Mouse (Mus musculus) adrenal gland, postnatal 25 days (tissue): ENCODE results near the gene Midn. TPM values are rescaled to one million over a fixed set of nuclear protein-coding genes. Genes with fewer than 3 reads are reported as not detected.

Source experiments
- DNase-seq: peaks from one replicate; pipeline ENCODE4 v3.0.0; 2021; ENCODE audit warnings: mixed read lengths
- total RNA-seq: library from RNA; stranded (reverse); gene quantifications from 2 replicates; pipeline ENCODE4 v1.2.3, GENCODE M21; 2021

Gene Midn
- total RNA-seq, 1 experiment from 2014 or later, result 97.4 TPM

DNA sequence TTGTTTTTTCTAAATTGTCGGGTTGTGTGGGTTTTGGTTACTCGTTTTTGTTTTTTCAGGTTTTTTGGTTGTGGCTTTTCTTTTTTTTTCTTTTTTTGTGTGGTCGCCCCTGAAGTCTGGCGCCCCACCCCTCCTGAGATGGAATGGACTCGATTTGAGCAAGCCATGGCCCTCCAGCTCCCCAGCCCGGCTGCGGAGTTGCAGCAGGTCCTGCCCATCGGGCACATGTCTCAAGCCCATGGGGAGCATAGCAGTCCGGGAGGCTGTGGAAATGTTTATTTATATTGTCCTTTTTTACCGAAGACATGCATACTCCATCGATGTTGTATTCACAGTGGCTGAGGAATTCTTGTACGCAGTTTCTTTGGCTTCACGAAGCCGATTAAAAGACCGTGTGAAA is 23.2 kb downstream of the Midn start:
- DNase-seq, result no peak

DNA sequence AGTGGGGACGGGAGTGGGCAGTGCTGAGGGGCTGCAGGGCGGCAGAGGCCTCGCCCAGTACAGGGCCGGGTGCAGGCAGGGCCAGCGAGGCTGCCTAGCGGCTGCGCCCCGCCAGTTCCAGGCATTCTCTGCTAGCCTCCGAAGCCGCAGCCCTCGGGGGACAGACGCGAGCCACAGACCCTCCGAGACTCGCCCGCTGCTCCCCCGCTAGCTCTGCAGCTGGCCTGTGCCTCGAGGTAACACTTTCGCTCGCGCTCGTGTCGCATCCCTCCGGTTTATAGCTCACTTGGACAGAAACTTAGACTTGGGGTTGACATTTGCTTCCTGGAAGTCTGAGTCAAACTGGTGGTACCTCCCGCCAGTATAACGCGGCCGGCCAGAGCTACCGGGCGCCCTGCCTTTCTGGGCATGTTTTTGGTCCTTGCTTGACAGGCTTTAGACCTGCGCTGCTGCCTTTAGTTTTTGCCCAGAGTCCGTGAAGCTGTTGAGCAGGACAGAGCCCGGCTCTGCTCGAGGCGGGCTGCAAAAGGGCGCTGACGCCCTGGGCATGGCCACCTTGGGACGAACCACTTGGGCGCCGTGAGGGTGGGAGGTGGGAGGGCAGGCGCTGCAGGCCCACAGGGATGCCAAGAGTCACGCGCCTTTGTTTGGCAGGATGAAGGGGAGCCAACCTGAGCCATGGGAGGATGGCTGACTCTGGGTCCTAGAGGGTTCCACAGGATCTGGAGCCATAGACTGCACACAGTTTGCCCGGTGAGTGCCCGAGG is 23.9 kb downstream of the Midn start:
- DNase-seq, result no peak

DNA sequence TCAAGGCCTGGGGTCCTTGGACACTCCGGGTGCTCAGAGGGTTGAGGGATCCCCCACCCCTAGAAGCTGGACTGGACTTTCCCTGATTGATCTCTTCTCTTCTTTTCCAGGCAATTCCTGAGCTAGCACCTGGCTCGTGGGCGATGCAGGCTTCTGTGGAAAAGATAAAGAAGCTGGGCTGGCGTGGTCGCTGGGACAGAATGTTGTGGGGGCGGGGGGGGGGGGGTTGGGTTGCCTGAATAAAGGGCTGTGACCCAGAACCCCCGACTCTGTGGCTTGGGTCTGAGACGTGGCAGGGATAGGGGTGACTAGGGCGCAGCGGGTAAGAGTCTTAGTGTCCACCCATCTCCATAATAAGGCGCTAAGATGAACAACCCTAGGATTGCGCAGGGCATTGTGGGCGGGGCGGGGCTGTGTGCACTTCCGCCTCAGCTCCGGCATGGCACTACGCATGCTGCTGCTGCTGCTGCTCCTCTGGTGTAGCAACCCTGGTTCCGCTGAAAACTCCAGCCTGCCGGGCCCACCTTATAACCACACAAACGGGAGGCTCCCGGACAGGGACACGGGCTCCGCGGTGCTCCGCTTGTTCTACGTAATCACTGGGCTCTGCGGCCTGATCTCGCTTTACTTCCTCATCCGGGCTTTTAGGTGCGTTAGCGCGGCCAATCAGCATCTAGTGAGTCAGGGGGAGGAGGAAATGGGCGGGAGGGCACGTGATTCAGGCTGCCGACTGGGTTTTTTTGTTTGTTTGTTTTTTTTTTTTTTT is 24.6 kb downstream of the Midn start, which contains the start of gene 1600002K03Rik:
Gene 1600002K03Rik (plus strand): TSS at position 418 of the 766 bp plus-strand sequence.
- DNase-seq, result peak; percentile 85

- no peak for DNase-seq
These were observed 25.3 kb downstream of the Midn start for GRCm38 (mm10) chr10:80173358-80173757.

GRCm38 (mm10) chr10:80173955-80174640 is 26.0 kb downstream of the Midn start:
- no peak for DNase-seq

- no peak for DNase-seq
These were observed 26.6 kb downstream of the Midn start for GRCm38 (mm10) chr10:80174705-80175104.

- no peak for DNase-seq
These were observed 27.6 kb downstream of the Midn start for GRCm38 (mm10) chr10:80175536-80176269.

DNA sequence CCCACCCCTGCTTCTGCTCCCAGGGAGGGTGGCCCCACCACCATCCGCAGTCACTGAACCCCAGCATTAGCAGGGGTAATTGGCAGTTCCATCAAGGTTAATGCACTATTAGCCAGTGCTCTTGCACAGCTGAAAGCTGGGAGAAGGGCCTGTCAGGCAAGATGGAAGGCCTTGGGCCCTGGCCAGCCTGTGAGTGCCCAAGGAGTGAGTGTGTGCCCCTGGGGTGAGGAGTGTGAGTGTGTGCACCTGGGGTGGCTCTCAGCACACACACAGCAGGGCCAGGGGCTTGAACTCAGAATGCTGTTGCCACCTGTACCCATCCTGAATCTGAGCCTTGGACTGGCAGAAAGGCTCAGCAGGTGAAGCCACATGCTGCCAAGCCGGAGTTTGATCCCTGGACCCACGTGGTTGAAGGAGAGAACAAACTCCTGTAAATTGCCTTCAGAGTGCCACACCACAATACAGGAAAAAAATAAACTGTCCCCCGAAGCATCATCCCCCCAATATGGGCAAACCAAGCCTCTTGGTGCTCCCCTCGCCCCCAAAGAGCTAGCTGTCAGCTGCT is 28.3 kb downstream of the Midn start:
- DNase-seq, result no peak

- DNase-seq, result peak; percentile 83
These were observed 29.6 kb downstream of the Midn start for GRCm38 (mm10) chr10:80177441-80178279.

DNA sequence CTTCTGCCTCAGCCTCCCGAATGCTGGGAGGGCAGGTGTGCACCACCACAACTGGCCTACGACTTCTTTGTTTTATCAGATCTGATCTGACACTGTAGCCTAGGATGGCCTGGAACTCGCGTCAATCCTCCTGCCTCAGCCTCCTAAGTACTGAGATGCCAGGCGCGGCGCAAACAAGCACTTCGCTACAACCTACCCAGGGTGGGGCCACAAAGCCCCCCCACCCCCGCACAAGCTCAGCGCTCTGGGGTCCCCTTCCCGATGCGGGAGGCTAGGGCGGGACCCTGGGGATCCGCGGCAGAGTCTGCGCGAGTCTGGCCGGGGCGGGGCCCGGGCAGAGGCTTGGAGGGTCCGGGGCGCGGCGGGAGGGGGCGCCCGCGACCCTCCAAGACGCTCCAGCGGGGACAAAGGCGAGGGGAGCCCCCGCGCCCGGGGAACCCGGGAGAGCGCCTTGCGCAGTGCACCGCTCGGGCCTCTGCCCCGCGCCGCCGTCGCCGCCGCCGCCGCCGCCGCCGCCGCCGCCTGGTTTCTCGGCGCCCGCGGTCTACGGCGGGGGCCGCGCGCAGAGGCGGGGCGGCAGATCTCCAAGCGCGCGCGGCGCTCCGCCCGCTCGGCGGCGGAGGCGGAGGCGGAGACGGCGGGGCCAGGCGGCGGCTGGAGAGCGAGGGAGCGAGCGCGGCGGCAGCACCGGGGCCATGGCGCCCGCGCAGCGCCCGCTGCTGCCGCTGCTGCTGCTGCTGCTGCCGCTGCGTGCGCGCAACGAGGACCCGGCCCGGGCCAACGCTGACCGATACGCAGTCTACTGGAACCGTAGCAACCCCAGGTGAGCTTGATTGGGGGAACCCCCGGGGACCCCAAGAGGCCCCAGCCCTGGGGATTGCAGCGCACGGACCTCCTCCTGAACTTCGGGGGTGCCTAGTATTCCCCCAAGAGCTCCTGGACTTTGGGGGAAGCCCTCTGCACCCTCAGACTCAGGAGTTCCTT is 31.3 kb downstream of the Midn start, which contains the start of gene Efna2:
Gene Efna2 (plus strand): TSS at position 415 of the 984 bp plus-strand sequence.
- peak; percentile 72 for DNase-seq

- no peak for DNase-seq
These were observed 32.2 kb downstream of the Midn start for GRCm38 (mm10) chr10:80180288-80180687.

DNA sequence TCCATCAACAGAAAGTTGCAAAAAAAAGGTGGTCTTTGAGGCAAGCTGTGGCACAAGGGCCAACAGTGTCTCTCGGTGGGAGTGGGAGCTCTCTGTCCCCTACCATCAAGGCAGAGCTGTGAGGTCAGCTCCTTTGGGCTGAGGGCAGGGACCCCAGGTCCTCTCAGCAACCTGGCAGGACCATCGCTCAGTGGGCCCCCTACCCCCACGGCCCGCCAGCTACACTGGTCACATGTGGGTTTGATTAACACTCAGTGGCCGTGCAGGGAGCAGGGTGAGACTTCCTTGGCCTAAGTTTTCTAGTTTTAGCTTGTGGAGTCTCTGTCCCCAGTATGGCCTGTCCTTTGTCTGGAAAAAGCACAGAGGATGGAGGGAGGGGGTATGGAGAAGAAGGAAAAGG is 32.8 kb downstream of the Midn start:
- no peak for DNase-seq

- no peak for DNase-seq
These were observed 34.5 kb downstream of the Midn start for GRCm38 (mm10) chr10:80182547-80182946.

- no peak for DNase-seq
These were observed 38.6 kb downstream of the Midn start for GRCm38 (mm10) chr10:80186649-80187048.

DNA sequence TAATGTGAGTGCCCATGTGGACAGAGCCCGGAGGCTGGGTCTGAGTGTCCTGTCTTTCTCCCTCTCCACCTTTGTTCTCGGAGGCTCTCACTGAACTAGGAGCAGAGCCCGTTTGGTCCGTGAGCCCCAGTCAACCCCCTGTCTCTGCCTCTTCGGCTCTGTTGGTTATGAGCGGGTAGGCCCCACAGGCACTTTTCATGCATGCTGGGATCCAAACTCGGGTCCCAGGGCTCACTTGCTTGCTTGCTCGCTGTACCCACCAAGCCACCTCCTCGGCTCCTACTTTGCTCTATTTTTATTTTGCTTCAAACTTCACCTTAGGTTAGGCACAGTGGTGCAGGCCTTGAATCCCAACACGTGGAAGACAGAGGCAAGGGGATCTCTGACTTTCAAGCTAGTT is 39.7 kb downstream of the Midn start:
- DNase-seq, result no peak

- DNase-seq, result no peak
These were observed 40.5 kb downstream of the Midn start for GRCm38 (mm10) chr10:80188453-80189024.

GRCm38 (mm10) chr10:80189999-80190398 is 41.9 kb downstream of the Midn start:
- no peak for DNase-seq

- peak; percentile 55 for DNase-seq
These were observed 42.5 kb downstream of the Midn start for GRCm38 (mm10) chr10:80190491-80191051.

- no peak for DNase-seq
These were observed 45.9 kb downstream of the Midn start for GRCm38 (mm10) chr10:80193976-80194375.
